Mouse (Mus musculus) layer of hippocampus, adult 11-12 months (tissue): ENCODE results near the gene Mutyh.
"Not testable (repeated sequence)": the region's sequence is repeated elsewhere in the genome, so short reads cannot be mapped to it uniquely, and the experiment has no call there.

ENCODE experiments used
- DNase-seq: peaks from one replicate; pipeline ENCODE4 v3.0.0; 2022; ENCODE audit warnings: low spot score

The Mutyh gene

DNA sequence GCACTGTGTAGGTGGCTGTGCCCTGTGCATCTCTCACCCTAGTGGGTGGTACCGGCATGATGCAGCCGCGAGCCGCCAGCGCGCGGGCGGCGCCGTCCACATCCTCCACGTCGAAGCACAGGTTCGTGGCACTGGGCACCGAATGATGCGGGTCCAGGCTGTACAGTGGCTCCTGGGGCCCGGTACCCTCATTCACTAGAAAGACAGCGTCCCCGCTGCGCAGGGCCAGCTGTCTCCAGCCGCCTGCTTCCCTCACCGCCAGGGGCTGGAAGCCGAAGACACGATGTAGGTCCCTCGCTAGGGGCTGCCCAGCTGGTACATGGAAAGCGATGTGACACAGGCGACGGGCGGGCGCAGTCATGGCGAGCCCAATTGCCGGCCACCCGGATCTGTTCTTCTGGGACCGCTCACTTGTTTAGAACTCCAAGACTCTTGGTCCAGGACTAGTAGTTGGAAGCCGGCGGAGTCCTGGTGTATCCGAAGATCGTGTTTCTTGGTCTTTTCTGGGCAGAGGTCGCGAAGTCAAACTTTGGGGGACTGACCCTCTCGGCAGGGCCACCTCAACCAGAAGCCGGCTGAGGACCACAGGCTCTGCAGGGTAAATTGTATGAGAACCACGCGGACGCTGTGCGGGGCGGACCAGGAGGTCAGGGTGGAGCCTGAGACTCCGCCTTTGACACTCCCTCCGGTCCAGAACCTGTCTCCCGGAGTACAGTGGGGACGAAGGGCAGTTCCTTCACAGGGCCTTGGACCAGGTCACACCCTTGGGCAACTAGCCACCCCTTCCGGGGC is 13.6 kb downstream of the Mutyh start:
- DNase-seq, result no peak

DNA sequence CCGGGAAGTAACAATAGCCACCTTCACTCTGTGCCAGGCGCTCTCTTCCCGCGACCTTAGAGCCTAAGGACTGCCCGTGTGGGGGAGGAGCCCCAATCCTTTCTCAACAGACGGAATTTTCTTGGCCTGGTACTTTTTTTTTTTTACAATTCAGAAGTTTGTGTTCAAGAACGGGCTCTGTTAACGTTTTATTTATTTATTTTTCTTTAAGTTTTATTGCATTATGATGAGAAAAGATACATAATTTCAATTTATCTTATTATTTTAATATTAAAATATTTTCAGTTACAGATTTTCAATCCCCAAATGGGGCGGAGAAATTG is 14.1 kb downstream of the Mutyh start, which contains the start of gene Hpdl:
TSS of gene Hpdl (minus strand) at position 14 of the 323 bp plus-strand sequence.
- no peak for DNase-seq

DNA sequence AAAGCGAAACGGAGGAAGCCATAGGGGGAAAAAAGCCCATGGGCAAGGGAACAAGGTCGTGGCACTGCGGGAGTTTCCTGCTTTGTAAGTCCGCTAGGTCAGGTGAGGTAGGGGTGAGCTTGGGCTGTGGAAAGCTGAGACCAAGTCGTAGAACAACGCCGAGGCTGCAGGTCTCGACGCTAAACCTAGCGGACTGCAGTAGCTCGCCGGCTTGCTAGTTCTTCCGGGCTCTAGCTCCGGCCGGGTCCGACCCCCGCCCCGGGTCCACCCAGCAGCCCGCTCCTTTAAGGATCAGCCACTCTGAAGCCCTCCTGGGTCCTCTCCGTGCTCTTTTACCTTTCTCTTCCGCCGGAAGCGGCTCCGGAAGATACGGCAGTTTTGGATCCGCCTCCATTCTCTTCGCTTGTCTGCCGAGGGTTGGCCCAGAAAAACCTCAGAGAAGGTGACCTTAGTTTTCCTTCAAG is 17.1 kb downstream of the Mutyh start:
- peak; percentile 67 for DNase-seq

DNA sequence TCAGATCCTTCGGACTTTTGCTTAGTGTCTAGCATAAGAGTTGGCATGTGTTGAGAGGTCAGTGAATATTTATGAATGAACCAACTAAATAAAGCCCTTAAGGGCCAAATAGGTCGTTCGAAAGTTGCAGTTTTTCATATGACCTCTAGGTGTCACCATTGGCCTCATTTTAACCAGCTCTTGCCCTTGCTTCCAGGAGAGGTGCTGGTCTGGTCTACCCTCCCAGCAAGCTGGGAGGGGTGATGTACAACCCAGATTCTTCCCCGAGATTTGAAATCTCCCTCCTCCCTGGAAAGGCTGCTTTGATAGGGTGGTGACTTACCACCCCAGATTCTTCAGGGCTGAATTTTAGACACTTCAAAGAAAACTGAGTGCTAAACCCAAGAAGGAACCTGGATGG is 20.3 kb downstream of the Mutyh start:
- peak; percentile 51 for DNase-seq

DNA sequence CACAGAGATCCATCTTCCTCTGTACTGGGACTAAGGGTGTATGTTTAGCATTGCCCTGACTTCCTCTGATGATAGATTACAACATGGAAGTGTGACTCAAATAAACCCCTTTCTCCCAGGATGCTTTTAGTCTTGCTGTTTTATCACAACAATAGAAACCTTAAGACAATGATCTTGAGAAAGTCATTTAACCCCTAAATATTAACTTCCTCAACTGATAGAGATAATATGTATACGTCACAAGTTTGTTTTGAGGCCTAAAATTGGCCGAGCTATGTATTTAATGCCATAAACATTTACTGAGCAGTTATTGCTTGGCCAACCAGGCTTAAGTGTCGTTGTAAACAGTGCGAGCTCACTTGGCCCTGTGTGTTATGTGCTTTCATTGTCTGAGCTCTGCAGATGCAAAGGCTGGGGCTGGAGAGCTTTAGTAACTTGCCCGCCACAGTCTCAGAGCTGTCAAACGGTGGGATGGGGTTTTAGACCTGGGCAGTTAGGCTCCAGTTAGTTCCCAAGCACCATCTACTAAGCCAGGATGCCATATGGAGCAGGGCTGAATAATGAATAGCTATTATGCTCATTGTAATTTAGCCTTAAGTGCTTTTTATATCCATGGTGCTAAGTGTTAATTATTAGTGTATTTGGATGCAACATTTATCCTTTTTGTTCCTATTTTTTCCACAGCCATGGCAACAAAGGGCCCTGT is 22.0 kb downstream of the Mutyh start:
- no peak for DNase-seq

GRCm38 (mm10) chr4:116830070-116830368 is 22.5 kb downstream of the Mutyh start:
- no peak for DNase-seq

GRCm38 (mm10) chr4:116838999-116839398 is 31.5 kb downstream of the Mutyh start:
- DNase-seq, result no peak

GRCm38 (mm10) chr4:116840096-116840495 is 32.6 kb downstream of the Mutyh start:
- not testable (repeated sequence) for DNase-seq

- no peak for DNase-seq
These were observed 33.3 kb downstream of the Mutyh start for GRCm38 (mm10) chr4:116840841-116841240.

DNA sequence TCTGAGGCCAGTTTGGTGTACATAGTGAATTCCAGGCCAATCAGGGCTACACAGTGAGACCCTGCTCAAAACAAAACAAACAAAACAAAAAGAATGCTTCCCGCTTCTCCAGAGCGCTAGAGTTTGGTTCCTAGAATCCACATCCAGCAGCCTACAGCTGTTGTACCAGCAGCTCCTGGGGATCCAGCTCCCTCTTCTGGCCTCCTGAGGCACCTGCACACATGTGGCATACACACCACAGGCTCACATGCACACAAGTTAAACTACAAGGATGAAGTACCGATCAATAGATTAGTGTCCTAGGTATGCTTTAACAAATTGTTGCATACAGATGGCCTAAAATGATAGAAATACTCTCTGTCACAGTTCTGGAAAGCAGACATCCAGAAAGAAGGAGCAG is 36.8 kb downstream of the Mutyh start:
- no peak for DNase-seq

GRCm38 (mm10) chr4:116849901-116850300 is 42.4 kb downstream of the Mutyh start:
- DNase-seq, result no peak

DNA sequence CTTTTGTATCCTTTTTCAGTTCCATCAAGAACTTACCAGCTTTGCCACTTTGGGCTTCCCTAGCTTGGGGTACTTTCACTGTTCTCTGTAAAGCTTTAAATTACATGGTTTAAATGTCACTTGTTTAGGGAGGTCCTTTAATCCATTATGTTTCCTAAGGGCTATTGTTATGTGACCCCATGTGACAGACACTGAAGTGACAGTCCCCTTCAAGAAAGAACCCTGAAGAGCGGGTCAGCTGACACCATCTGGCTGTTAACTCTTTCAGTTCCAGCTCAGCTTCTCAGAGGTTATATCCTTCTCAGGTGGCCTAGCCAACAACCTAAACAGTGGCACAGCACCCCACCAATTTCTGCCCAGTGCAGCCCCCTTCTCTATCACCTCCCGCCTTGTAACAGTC is 46.8 kb downstream of the Mutyh start:
- DNase-seq, result no peak

DNA sequence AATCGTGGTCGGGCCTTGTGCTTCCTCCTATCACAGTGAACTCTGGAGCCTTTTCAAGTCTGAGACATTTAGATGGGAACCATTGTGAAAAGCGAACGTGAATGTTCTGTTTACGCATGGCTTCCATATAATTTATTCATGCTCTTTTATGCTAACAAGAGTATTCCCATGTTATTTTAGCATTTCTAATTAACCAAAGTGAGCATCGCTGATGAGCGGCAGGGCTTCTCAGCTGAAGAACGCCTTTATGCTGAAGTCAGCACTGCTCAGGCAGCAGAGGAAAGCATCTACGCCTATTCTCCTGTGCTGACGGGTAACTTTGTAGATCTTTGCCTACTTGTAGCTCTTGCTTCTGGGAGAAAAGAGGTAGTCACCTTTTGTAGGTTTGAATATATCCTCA is 49.7 kb downstream of the Mutyh start:
- no peak for DNase-seq

DNA sequence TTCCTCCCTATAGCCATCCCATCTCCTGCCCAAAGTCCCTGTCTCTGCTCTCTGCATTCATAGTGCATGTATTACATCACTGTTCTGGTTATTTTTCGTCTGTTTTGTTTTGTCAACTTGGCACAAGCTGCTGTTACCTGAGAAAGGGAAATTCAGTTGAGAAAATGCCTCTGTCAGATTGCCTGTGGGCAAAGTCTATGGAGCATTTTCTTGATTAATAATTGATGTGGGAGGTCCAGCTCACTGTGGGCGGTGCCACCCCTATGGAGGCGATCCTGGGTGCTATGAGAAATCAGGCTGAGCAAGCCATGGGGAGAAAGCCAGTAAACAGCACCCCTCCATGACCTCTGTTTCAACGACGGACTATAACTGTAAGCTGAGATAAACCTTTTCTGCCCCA is 52.2 kb downstream of the Mutyh start:
- no peak for DNase-seq

- no peak for DNase-seq
These were observed 54.5 kb downstream of the Mutyh start for GRCm38 (mm10) chr4:116862023-116862422.
